Mouse (Mus musculus) neural tube, embryonic 11.5 days (tissue): ENCODE measurements around the gene Slc25a39. TPM values are rescaled to one million over a fixed set of nuclear protein-coding genes. Genes with fewer than 3 reads are reported as not detected.

ENCODE experiments used
- ATAC-seq: fragments of 200-750 bp; cut with Nextera tagmentation; 2 replicates; pipeline ENCODE4 v1.8.0; 2017; ENCODE audit warnings: moderate number of reproducible peaks, mild to moderate bottlenecking, moderate TSS enrichment, moderate library complexity; ENCODE audit not compliant: insufficient read depth, low FRiP score, low TSS enrichment
- DNase-seq: peaks from one replicate; pipeline ENCODE4 v3.0.0-alpha.2; 2015; ENCODE audit warnings: low spot score
- H3K27ac ChIP-seq: fragments of 300-500 bp; sonication (generic); 2 replicates; pipeline ENCODE4 v1.5.1; 2014; ENCODE audit warnings: low read depth, mild to moderate bottlenecking, low read length
- H3K27me3 ChIP-seq: fragments of 300-500 bp; sonication (generic); 2 replicates; pipeline ENCODE4 v1.6.1; 2014; ENCODE audit warnings: mild to moderate bottlenecking, low read length, mixed read lengths; ENCODE audit not compliant: control insufficient read depth, insufficient read depth
- H3K36me3 ChIP-seq: fragments of 300-500 bp; sonication (generic); 2 replicates; pipeline ENCODE4 v1.6.1; 2014; ENCODE audit warnings: mild to moderate bottlenecking, low read length, moderate library complexity, mixed read lengths; ENCODE audit not compliant: control insufficient read depth, insufficient read depth
- H3K4me1 ChIP-seq: fragments of 300-500 bp; sonication (generic); 2 replicates; pipeline ENCODE4 v1.6.1; 2014; ENCODE audit warnings: low read length, mixed read lengths; ENCODE audit not compliant: control insufficient read depth, insufficient read depth
- H3K4me2 ChIP-seq: fragments of 300-500 bp; sonication (generic); 2 replicates; pipeline ENCODE4 v1.6.1; 2014; ENCODE audit warnings: low read depth, mild to moderate bottlenecking, moderate library complexity
- H3K4me3 ChIP-seq: fragments of 300-500 bp; sonication (generic); 2 replicates; pipeline ENCODE4 v1.5.1; 2014; ENCODE audit warnings: low read depth, low read length
- H3K9ac ChIP-seq: fragments of 300-500 bp; sonication (generic); 2 replicates; pipeline ENCODE4 v1.6.1; 2014; ENCODE audit warnings: mild to moderate bottlenecking, low read length
- H3K9me3 ChIP-seq: fragments of 300-500 bp; sonication (generic); 2 replicates; pipeline ENCODE4 v1.6.1; 2016; ENCODE audit warnings: low read length; ENCODE audit not compliant: control insufficient read depth
- WGBS: fragments of 180-500 bp; shearing (Covaris S2); extraction: QIAGEN DNeasy Blood & Tissue Kit; methylation state at CpG from one replicate; pipeline ENCODE4 v1.1.7; 2014; 5-methylcytosine and 5-hydroxymethylcytosine counted together
- polyA plus RNA-seq: library from polyadenylated mRNA; unstranded; fragments of >200 nt; fragmentation: Nextera tagmentation; extraction: Ambion mirVana; gene quantifications from 2 replicates; pipeline ENCODE4 v1.2.1, GENCODE M21; 2014

The Slc25a39 gene
- polyA plus RNA-seq, 1 experiment from 2014 or later: 184 TPM

DNA sequence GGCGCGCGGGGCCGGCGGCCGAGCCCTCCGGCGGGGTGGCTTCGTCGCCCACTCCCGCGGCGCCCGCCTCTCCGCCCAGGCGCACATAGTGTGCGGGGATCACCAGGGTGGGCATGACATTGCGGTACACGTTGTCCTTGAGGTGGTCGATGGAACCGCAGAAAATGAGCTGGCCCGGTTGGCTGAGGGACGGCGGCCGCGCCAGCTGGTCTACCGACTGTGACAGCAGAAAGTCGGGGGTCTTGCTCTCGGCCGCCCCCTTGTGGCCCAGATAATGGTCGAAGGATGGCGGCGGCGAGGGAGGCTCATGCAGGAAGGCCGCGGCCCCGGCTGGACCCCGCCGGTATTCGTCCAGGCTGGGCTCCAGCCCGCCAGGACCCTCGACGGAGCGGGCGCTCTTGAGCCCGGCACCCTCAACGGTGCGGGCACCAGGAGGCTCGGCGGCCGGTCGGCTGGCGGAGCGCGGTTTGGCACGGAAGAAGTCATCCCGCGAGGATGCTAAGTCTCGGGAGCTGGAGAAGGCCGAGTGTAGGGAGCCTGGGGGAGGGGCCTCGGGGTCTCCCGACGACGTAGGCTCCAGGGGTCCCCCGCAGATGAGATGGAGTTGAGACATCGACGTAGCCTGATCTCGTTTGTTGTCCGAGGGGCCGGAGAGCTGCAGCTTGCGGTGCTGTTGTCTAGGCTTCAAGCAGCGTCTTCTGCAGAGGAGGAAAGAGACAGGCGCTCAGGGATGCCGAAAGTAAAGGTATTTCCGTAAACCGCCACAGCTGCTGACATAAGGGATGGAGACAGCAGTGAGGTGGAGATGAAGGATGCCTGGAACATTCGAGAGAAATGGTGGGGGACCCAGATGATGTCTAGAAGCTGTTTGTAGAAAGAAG, 30.7 kb upstream of the Slc25a39 start:
- Histone ChIP-seq H3K4me1 (peaks cover 17% of the 10 kb centered on the region), H3K9ac (peak overlapping the region; percentile 43), H3K36me3 (peaks cover 18% of the 10 kb centered on the region), H3K27me3 (0 out of 2 replicates have a peak, but pooled peaks cover 4% of the 10 kb centered on the region), H3K9me3 (no peaks in the 10 kb centered on the region), H3K4me3 (peak overlapping the region; percentile 36), H3K27ac (peak overlapping the region; percentile 63; the same call in 1 of the 2 replicates), H3K4me2 (peak overlapping the region; percentile 79)
- 8% methylated on average over 77 of the region's 77 CpGs for WGBS
- ATAC-seq (peak; percentile 48; the same call in 1 of the 2 replicates), DNase-seq (peak; percentile 90)

DNA sequence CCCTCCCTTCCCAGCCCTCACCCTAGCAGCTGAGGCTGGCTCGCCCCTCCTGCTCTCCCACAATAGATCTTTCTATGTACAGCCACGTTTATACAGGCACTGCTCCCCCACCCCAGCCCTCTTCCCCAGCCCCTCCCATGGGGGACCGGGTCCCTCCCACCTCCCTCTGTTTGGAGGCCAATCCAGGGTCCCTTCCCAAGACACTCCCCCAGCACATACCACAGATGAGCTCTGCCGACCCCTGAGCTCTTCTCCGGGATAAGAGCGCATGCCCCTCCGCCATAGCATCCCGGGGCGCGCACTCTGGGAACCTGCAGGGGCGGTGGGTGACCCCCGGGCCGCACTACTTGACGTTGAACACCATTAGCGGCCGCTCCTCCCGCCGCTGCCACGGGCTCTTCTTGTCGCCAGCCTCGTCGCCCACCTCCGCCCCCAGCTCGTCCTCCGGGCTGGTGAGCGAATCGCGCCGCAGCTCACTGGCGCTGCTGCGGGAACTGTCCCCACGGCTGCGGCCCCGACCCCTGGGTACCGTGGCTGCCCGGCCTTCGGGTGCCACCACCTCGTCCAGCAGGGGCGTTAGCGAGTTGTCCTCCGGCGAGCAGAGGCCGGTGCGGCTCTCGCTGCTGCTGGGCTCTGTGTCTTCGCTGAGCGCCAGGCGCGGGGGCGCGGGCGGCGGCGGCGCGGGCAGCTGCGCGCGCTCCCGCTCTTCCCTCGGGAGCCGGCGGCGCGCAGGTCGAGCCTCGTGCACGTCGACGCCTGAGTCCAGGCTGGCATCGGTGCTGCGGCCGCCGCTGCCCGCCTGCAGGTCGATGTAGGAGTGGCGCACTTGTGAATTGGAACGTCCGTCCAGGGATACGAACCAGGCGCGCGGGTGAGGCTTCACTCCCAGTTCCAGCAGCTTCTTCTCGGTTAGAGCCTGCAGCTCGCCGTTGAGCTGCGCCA, 29.6 kb upstream of the Slc25a39 start:
- DNase-seq: peak; percentile 75
- peak; percentile 55; the same call in 1 of the 2 replicates for ATAC-seq
- 3% methylated on average over 78 of the region's 87 CpGs for WGBS
- peak overlapping the region; percentile 43 for H3K9ac ChIP-seq
- H3K27me3 ChIP-seq: 0 out of 2 replicates have a peak, but pooled peaks cover 4% of the 10 kb centered on the region
- H3K4me3 ChIP-seq: peak overlapping the region; percentile 36
- H3K36me3 ChIP-seq: peaks cover 15% of the 10 kb centered on the region
- peak overlapping the region; percentile 79 for H3K4me2 ChIP-seq
- H3K4me1 ChIP-seq: peaks cover 17% of the 10 kb centered on the region
- peak overlapping the region; percentile 63 for H3K27ac ChIP-seq
- H3K9me3 ChIP-seq: no peaks in the 10 kb centered on the region

DNA sequence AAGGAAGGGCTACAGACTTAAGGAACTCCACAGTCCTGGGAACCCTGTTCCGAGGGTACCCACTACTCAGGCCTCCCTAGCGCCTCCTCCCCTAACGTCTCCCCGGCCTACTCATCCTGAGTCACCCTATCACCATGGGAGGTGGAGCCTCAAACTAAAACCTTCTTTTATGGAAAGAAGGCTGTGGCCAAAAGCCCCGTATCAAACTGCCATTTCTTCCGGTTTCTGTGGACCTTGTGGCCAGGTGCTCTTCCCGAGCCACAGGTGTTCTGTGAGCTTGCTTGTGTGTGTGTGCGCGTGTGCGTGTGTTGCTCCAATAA, 28.7 kb upstream of the Slc25a39 start:
- H3K9me3 ChIP-seq: no peaks in the 10 kb centered on the region
- no peak for DNase-seq
- peaks cover 17% of the 10 kb centered on the region for H3K4me1 ChIP-seq
- no peak overlapping the region for H3K9ac ChIP-seq
- peaks cover 15% of the 10 kb centered on the region for H3K36me3 ChIP-seq
- no peak overlapping the region for H3K4me2 ChIP-seq
- no peak for ATAC-seq
- 85% methylated on average over 10 of the region's 10 CpGs for WGBS
- H3K4me3 ChIP-seq: no peak overlapping the region
- H3K27me3 ChIP-seq: 0 out of 2 replicates have a peak, but pooled peaks cover 4% of the 10 kb centered on the region
- H3K27ac ChIP-seq: no peak overlapping the region

DNA sequence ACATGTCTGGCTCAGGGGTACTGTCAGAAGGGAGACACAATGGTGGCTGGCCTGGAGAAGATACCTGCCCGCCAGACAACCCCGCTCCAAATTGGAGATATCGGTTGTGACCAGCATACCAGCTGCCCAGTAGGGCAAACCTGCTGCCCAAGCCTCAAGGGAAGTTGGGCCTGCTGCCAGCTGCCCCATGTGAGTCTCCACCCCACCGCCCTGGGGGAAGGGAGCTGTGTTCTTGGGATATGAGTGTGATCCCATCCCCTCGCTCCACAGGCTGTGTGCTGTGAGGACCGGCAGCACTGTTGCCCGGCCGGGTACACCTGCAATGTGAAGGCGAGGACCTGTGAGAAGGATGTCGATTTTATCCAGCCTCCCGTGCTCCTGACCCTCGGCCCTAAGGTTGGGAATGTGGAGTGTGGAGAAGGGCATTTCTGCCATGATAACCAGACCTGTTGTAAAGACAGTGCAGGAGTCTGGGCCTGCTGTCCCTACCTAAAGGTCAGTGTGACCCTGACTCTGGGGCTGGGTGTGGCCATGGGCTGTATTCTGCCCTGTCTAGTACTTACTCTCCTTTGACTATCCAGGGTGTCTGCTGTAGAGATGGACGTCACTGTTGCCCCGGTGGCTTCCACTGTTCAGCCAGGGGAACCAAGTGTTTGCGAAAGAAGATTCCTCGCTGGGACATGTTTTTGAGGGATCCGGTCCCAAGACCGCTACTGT, 28.2 kb upstream of the Slc25a39 start:
- ATAC-seq: no peak
- peaks cover 15% of the 10 kb centered on the region for H3K36me3 ChIP-seq
- no peak overlapping the region for H3K4me2 ChIP-seq
- DNase-seq: no peak
- no peak overlapping the region for H3K9ac ChIP-seq
- WGBS: 91% methylated on average over 18 of the region's 18 CpGs
- H3K4me1 ChIP-seq: peaks cover 17% of the 10 kb centered on the region
- no peak overlapping the region for H3K27ac ChIP-seq
- H3K9me3 ChIP-seq: no peaks in the 10 kb centered on the region
- 0 out of 2 replicates have a peak, but pooled peaks cover 4% of the 10 kb centered on the region for H3K27me3 ChIP-seq
- H3K4me3 ChIP-seq: 0 out of 2 replicates have a peak overlapping the region, but pooled peaks have one; percentile 4

DNA sequence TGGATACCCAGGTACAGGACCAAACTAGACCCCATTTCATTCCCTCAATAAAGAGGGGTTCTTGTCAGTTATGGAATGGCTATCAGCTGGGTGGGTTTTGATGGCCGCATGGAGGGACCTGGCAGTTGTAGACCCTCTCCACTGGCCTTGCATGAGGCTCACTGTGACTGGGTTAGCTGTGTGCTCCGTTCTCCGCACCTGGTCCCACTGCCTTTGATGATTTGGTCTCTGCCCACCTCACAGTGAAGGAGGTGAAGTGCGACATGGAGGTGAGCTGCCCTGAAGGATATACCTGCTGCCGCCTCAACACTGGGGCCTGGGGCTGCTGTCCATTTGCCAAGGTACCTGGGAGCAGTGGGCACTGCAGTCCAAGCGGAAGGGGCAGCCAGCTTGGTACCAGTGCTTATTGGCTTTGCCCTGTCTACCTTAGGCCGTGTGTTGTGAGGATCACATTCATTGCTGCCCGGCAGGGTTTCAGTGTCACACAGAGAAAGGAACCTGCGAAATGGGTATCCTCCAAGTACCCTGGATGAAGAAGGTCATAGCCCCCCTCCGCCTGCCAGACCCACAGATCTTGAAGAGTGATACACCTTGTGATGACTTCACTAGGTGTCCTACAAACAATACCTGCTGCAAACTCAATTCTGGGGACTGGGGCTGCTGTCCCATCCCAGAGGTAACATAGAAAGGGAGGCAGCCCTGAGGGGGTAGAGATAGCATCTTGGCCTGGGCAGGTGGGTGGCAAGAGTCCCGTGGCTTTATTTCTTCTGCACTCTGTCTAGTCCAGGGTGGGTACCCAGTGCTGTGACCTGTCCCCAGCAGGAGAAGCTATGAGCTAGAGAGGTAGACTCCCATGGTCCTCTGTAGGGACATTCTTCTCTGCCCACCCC, 27.3 kb upstream of the Slc25a39 start:
- 92% methylated on average over 11 of the region's 11 CpGs for WGBS
- Histone ChIP-seq H3K27me3 (0 out of 2 replicates have a peak, but pooled peaks cover 4% of the 10 kb centered on the region), H3K4me3 (0 out of 2 replicates have a peak overlapping the region, but pooled peaks have one; percentile 4), H3K9me3 (no peaks in the 10 kb centered on the region), H3K4me2 (no peak overlapping the region), H3K27ac (no peak overlapping the region), H3K4me1 (peaks cover 17% of the 10 kb centered on the region), H3K9ac (no peak overlapping the region), H3K36me3 (peaks cover 14% of the 10 kb centered on the region)
- no peak for ATAC-seq
- no peak for DNase-seq

DNA sequence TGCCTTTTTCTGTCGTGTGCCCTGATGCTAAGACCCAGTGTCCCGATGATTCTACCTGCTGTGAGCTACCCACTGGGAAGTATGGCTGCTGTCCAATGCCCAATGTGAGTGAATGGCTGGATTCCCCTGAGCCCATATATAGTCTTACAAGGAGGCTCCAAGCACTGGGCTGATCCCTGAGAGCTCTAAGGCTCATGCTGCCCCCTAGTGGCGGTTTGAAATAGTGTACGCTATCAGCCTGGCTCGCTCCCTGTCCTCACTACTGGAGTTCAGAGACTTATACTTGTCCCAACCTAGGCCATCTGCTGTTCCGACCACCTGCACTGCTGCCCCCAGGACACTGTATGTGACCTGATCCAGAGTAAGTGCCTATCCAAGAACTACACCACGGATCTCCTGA, 26.7 kb upstream of the Slc25a39 start:
- H3K4me3 ChIP-seq: no peak overlapping the region
- H3K36me3 ChIP-seq: peaks cover 8% of the 10 kb centered on the region
- WGBS: 14% methylated on average over 7 of the region's 7 CpGs
- peaks cover 17% of the 10 kb centered on the region for H3K4me1 ChIP-seq
- 0 out of 2 replicates have a peak, but pooled peaks cover 2% of the 10 kb centered on the region for H3K27me3 ChIP-seq
- no peak overlapping the region for H3K27ac ChIP-seq
- ATAC-seq (no peak), DNase-seq (peak; percentile 87)
- no peak overlapping the region for H3K9ac ChIP-seq
- H3K4me2 ChIP-seq: no peak overlapping the region
- no peaks in the 10 kb centered on the region for H3K9me3 ChIP-seq

DNA sequence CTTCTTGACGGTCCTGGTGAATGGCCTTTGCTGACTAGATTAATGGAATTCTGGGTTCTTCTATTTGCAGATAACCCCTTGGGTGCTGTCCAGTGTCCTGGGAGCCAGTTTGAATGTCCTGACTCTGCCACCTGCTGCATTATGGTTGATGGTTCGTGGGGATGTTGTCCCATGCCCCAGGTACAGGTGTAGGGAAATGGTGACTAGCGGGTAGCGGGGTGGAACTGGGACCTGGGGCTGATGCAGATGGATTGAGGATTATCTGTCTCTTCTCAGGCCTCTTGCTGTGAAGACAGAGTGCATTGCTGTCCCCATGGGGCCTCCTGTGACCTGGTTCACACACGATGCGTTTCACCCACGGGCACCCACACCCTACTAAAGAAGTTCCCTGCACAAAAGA, 26.1 kb upstream of the Slc25a39 start:
- no peak for DNase-seq
- 93% methylated on average over 7 of the region's 7 CpGs for WGBS
- Histone ChIP-seq H3K27me3 (no peaks in the 10 kb centered on the region), H3K36me3 (peaks cover 5% of the 10 kb centered on the region), H3K4me3 (no peak overlapping the region), H3K9me3 (no peaks in the 10 kb centered on the region), H3K4me2 (no peak overlapping the region), H3K27ac (no peak overlapping the region), H3K4me1 (peaks cover 17% of the 10 kb centered on the region), H3K9ac (no peak overlapping the region)
- no peak for ATAC-seq
